Mouse (Mus musculus) telencephalon, adult 2 months (tissue): ENCODE results near the gene Tespa1.
"Not testable (repeated sequence)": the region's sequence is repeated elsewhere in the genome, so short reads cannot be mapped to it uniquely, and the experiment has no call there.

Experiments
- DNase-seq: peaks from one replicate; pipeline ENCODE4 v3.0.0-alpha.2; 2011; ENCODE audit warnings: low read depth, low spot score

Tespa1 gene

GRCm38 (mm10) chr10:130322637-130323036 is at the start of gene Tespa1:
Gene Tespa1 (plus strand): TSS chr10:130322870.
- no peak for DNase-seq

DNA sequence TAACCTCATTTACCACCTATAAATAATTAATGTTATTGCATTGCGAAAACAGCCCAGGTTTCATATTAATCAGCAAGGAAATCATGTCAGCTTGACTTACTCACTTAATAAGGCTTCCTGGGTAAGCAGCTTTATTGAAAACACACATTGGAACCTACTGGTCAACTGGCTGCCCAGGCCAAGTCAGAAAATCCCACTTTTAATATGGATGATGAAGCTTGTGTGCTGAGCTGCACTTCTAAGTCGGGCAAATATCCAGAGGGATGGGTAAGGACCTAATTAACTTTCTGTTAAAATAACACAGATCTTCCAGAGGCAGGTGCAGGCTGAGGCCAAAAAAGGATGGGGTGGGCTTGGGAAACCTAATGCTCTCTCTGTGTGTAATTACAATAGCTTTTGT is 46.9 kb upstream of the Tespa1 start:
- DNase-seq: no peak

DNA sequence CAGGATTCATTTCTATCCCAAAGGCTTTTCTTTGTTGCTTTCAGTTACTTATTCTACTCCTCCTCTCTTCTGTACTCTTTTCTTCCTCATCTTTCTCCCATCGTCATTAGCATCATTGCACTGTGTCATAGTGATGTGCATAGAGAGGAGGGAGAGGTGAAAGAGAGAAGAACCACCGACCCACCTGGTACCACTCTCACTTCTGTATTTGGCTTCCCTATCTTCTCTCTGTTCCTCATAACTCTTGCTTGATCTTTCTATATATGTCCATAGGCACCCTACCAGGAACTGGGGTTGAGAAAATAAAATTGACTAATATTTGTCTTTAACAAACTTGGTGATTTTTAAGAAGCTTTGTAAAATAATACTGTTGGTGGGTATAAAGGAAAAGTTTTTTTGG is 46.2 kb upstream of the Tespa1 start:
- no peak for DNase-seq

DNA sequence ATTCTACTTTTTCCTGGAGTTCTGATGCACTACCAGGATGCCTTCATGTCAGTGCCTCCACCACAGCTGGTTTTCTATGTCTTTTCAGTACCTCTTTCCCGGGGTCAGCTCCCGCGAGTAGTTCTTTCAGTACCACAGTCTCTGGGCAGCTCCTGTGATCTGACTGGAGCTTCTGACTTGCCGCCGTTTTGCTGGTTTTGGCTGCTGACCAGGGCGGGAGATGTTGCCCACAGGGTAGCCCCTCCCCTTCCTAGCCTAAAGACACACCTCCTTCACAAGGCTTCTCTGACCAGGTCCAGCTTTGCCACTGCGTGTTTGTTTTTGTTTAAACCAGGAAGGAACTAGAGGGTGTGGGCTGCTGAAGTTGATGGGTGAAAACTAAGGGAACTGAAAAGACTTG is 42.6 kb upstream of the Tespa1 start, which contains the start of gene Neurod4:
Gene Neurod4, minus strand, starts transcription at position 175 of the 400 bp plus-strand sequence.
- no peak for DNase-seq

GRCm38 (mm10) chr10:130281982-130282449 is 40.7 kb upstream of the Tespa1 start:
- no peak for DNase-seq

DNA sequence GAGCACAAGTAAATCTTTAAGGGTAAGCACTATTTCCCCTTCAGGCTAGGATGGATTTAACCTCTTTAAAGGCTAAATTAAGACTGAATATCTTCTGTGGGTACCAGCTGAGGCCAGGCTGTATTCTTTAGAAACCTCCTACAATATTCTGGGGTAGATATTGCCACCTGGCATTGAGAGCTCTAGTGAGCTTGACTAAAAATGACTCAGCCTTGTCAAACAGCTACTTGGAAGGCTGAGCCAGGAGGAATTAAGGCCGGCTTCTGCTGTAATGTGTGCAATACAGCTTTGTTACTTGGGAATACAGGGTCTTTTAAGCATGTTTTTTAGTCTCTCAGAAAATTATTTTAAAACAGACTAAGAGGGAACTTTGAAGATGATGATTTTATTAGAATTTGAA is 35.5 kb upstream of the Tespa1 start:
- peak; percentile 77 for DNase-seq

GRCm38 (mm10) chr10:130288007-130288406 is 34.7 kb upstream of the Tespa1 start:
- DNase-seq: no peak

DNA sequence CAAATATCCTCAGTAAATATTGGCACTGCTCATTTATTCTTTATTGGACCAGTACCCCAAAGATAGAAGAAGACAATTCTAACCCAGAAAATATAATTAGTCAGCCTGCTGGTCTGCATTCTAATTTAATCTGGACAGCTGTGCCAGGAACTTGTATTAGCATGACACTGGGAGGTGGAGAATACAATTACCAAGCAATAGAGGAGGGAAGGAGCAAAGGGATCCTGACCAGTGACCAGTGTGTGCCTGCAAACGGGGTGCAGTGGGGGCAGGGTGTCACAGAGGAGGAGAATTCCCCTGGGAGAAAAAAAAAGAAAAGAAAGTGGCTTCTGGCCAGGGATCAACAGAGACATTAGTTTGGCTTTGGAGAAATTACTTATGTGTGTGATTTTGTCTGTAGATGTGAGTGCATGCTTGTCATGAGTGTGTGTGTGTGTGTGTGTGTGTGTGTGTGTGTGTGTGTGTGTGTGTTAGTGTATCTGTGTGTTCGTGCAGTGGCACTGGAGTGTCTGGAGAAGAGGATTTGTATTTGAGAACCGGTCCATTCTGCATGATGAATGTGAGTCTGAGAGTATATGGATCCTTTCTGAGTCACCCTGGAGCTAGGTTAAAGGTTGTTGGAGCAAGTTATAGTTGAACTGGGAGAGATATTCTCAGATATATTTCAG is 28.8 kb upstream of the Tespa1 start:
- no peak for DNase-seq

GRCm38 (mm10) chr10:130298748-130299147 is 23.9 kb upstream of the Tespa1 start:
- DNase-seq: not testable (repeated sequence)

DNA sequence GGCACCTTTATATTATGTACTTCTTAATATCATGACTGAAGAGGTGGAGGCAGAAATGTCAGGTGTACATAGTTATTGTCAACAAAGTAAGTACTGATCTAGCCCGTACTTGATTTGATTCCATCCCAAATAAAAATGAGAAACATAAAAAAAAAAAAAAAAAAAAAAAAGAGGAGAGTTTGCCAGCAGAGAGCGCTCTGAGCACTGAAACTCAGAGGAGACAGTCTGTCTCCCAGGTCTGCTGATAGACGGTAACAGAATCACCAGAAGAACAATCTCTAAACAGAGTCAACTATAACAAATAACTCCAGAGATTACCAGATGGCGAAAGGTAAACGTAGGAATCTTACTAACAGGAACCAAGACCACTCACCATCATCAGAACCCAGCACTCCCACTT is 18.5 kb upstream of the Tespa1 start:
- DNase-seq: not testable (repeated sequence)

- no peak for DNase-seq
These were observed 11.0 kb upstream of the Tespa1 start for GRCm38 (mm10) chr10:130311534-130312227.

- no peak for DNase-seq
These were observed 9.1 kb upstream of the Tespa1 start for GRCm38 (mm10) chr10:130313531-130313930.

GRCm38 (mm10) chr10:130314110-130314829 is 8.4 kb upstream of the Tespa1 start:
- DNase-seq: no peak

- no peak for DNase-seq
These were observed 6.8 kb upstream of the Tespa1 start for GRCm38 (mm10) chr10:130315846-130316245.

DNA sequence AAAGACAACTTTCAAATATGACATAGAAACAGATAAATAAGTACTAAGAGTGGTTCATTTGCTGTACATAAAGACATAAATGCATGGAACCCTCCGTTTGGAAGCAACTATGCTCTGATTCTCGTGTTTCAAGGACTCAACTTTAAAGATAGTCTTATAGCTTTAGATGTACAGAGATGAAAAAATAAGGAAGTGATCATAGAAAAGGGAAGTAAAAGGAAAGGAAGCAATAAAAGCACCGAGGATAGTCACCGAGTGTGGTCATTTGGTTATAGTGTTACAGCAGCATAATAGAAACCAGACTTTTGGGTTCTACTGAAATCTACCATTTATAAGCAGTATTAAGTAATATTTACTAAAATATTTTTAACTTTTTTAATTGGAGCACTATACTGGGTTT is 4.0 kb upstream of the Tespa1 start:
- DNase-seq: no peak

DNA sequence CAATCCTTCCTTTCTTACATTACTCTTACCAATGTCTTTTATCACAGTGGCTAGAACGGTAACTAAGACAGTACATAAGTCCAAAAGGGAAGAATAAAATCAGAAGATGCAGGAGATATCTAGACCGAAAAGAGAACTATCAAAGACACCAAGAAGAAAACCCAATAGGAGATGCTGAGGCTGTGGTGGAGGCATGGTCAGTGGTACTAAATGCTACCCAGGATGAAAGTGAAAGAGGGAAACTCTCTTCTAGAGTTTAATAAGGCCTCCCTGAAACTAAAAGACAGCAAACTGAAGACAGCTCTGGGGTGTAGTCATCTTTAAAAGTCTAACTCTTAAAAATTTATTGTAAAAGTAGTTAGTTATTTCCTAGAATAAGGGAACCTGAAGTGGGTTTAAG is 2.0 kb upstream of the Tespa1 start:
- DNase-seq: no peak

- no peak for DNase-seq
These were observed 608 bp upstream of the Tespa1 start for GRCm38 (mm10) chr10:130322062-130322461.

DNA sequence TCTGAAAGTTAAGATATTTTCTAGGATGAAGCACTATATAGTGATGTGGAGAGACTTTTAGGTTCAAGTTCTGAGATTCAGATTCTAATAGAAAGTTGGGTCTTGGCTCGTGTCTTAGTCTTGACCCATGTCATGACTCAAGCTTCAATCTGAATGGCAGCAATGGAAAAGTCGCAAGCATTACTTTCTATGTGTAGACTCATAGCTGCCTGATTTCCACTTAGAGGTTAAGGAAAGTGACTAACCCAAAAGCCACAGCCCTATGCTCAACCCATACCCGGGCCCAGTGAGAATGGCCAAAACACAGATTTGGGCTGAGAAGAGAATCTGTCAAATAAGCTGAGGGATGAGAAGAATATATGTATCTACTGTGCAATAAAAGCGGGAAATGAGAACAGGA is 1.6 kb downstream of the Tespa1 start:
- no peak for DNase-seq

DNA sequence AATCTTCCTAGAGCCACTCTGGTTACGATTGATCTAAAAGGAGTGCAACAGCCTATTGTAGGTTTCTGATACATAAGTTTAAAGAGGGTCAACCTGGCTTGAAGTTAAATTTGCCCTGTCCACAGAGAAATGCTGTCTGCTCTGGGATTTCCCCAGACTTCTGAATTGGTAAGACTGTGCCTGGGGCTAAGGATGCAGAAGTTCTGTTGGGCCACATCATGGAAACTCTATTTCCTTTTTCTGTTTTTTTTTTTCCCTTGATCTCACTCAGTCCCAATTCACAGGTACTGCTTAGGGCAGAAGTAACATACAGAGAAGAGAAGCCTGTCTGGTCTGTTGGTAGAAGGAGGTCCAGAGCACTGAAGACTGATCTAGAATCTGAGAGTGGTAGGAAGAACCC is 8.0 kb downstream of the Tespa1 start:
- DNase-seq: no peak

GRCm38 (mm10) chr10:130336385-130336784 is 13.7 kb downstream of the Tespa1 start:
- DNase-seq: no peak

- no peak for DNase-seq
These were observed 14.9 kb downstream of the Tespa1 start for GRCm38 (mm10) chr10:130337581-130337980.

DNA sequence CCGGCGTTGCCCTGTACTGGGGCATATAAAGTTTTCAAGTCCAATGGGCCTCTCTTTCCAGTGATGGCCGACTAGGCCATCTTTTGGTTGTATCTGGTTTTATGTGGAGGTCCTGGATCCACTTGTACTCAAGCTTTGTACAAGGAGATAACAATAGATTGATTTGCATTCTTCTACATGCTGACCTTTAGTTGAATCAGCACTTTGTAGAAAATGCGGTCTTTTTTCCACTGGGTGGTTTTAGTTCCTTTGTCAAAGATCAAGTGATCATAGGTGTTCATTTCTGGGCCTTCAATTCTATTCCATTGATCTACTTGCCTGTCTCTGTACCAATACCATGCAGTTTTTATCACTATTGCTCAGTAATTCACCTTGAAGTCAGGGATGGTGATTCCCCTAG is 17.4 kb downstream of the Tespa1 start:
- not testable (repeated sequence) for DNase-seq
